Mouse (Mus musculus) bone marrow macrophage, adult 2 months (primary cell): ENCODE measurements around the gene Rgs16.

ENCODE experiments used
- CTCF ChIP-seq: IDR thresholded peaks from 2 replicates; pipeline ENCODE4 v1.5.1; 2012; ENCODE audit warnings: low read depth, mild to moderate bottlenecking, low read length, moderate library complexity
- POLR2A ChIP-seq: IDR thresholded peaks from 2 replicates; pipeline ENCODE4 v1.6.1; 2012; ENCODE audit warnings: mild to moderate bottlenecking, low read depth, low read length, borderline replicate concordance

GRCm38 (mm10) chr1:153769998-153770775 lies 30.0 kb downstream of the Rgs16 start:
- no peak for TF ChIP-seq CTCF
- TF ChIP-seq POLR2A = no peak
